ENCODE assay signal across 9 mouse cellular contexts in genomic region chr9:65293119-65293518, GRCm38 (mm10). TPM values are rescaled to one million over a fixed set of nuclear protein-coding genes. Genes with fewer than 3 reads are reported as not detected.
A peak's percentile ranks its signal among the peaks of the same experiment; 100 is the strongest.
DNase-seq lines count a peak whose midpoint lies in the region; ATAC-seq lines count a peak whose summit lies in the region.
"Had no signal": no experiment of that assay in that cellular context is flagged by ENCODE, and none has a peak within 500 bp of the region (broad histone marks: within the 10 kb centered on the region; RNA-seq: fewer than 3 reads in every experiment).

No protein-coding gene starts in this region.

- no peak for DNase-seq in heart, embryonic 10.5 days (ENCODE audit: low spot score)
- DNase-seq in heart, adult 8-10 months (ENCODE audit: low spot score) = no peak
- DNase-seq in CD4-positive helper T cell, adult 2 months (ENCODE audit: low read depth, low spot score) = peak; percentile 56
- DNase-seq in limb, embryonic 11.5 days (ENCODE audit: low spot score) = peak; percentile 27
- DNase-seq in splenic B cell, adult 2 months (ENCODE audit: low read depth, low spot score) = peak; percentile 52
- DNase-seq in right cerebral cortex, postnatal 14 days = no peak
- no peak for DNase-seq in cerebellum, postnatal 25 days

- H3K4me2 ChIP-seq in embryonic facial prominence, embryonic 15.5 days (replicated peaks) = peak overlapping the region; percentile 74
- peak overlapping the region; percentile 65 for H3K4me2 ChIP-seq in limb, embryonic 11.5 days (ENCODE audit: low read depth, severe bottlenecking)

- no peaks in the 10 kb centered on the region for H3K9me3 ChIP-seq in heart, embryonic 10.5 days
- no peaks in the 10 kb centered on the region for H3K9me3 ChIP-seq in embryonic facial prominence, embryonic 15.5 days (replicated peaks)
- H3K9me3 ChIP-seq in limb, embryonic 11.5 days (ENCODE audit: control insufficient read depth, low read length) = no peaks in the 10 kb centered on the region

- H3K4me3 ChIP-seq in heart, embryonic 10.5 days = peak overlapping the region; percentile 77
- H3K4me3 ChIP-seq in embryonic facial prominence, embryonic 15.5 days (replicated peaks) = peak overlapping the region; percentile 98
- H3K4me3 ChIP-seq in limb, embryonic 11.5 days (ENCODE audit: low read depth, low read length) = peak overlapping the region; percentile 96

- H3K27me3 ChIP-seq in heart, embryonic 10.5 days (ENCODE audit: insufficient read depth, poor library complexity, severe bottlenecking) = no peaks in the 10 kb centered on the region
- no peaks in the 10 kb centered on the region for H3K27me3 ChIP-seq in embryonic facial prominence, embryonic 15.5 days
- no peaks in the 10 kb centered on the region for H3K27me3 ChIP-seq in limb, embryonic 11.5 days (ENCODE audit: control insufficient read depth, insufficient read depth, low read length)
- no peaks in the 10 kb centered on the region for H3K27me3 ChIP-seq in splenic B cell, adult 2 months (ENCODE audit: control insufficient read depth, insufficient read depth, low read length, poor library complexity, severe bottlenecking)
- H3K27me3 ChIP-seq: Patski had no signal

- H3K9ac ChIP-seq in embryonic facial prominence, embryonic 15.5 days = peak overlapping the region; percentile 60
- peak overlapping the region; percentile 83 for H3K9ac ChIP-seq in limb, embryonic 11.5 days (ENCODE audit: low read length)

- WGBS in heart, embryonic 10.5 days = 35% methylated on average over 5 of the region's 5 CpGs
- WGBS in embryonic facial prominence, embryonic 15.5 days = 17% methylated on average over 5 of the region's 5 CpGs
- 35% methylated on average over 5 of the region's 5 CpGs for WGBS in limb, embryonic 11.5 days

- peaks cover 10% of the 10 kb centered on the region for H3K4me1 ChIP-seq in heart, embryonic 10.5 days
- H3K4me1 ChIP-seq in embryonic facial prominence, embryonic 15.5 days = peaks cover 16% of the 10 kb centered on the region
- H3K4me1 ChIP-seq in limb, embryonic 11.5 days (ENCODE audit: control insufficient read depth, insufficient read depth, low read length) = peaks cover 5% of the 10 kb centered on the region; the same call in 1 of the 2 replicates

- ATAC-seq in embryonic facial prominence, embryonic 15.5 days (ENCODE audit: insufficient number of reproducible peaks, low FRiP score, low TSS enrichment, low read depth) = no peak
- ATAC-seq in limb, embryonic 11.5 days (ENCODE audit: insufficient number of reproducible peaks, low FRiP score, low TSS enrichment, low read depth) = no peak

- H3K36me3 ChIP-seq in heart, embryonic 10.5 days = peaks cover 10% of the 10 kb centered on the region; the same call in 1 of the 2 replicates
- peaks cover 11% of the 10 kb centered on the region; the same call in 1 of the 2 replicates for H3K36me3 ChIP-seq in embryonic facial prominence, embryonic 15.5 days
- no peaks in the 10 kb centered on the region; the same call in 1 of the 2 replicates for H3K36me3 ChIP-seq in limb, embryonic 11.5 days (ENCODE audit: control insufficient read depth, insufficient read depth, low read length)
- H3K36me3 ChIP-seq in splenic B cell, adult 2 months (ENCODE audit: control insufficient read depth, insufficient read depth, low read length, poor library complexity, severe bottlenecking) = peaks cover 4% of the 10 kb centered on the region

- peak overlapping the region; percentile 91 for H3K27ac ChIP-seq in heart, embryonic 10.5 days
- peak overlapping the region; percentile 95 for H3K27ac ChIP-seq in embryonic facial prominence, embryonic 15.5 days (replicated peaks)
- H3K27ac ChIP-seq in limb, embryonic 11.5 days (replicated peaks; ENCODE audit: low read depth, low read length) = no peak overlapping the region

RNA-seq across cellular contexts. Expression of gene Clpx, which starts 0.9 kb away (rescaled TPM):
- polyA plus RNA-seq in heart, embryonic 10.5 days (2016; fragmentation: Nextera tagmentation; extraction: Ambion mirVana) = 43.0 and 43.5 TPM in 2 replicates
- total RNA-seq in heart, adult 8-10 months (2022) = 100 to 1,000 TPM in 2 of 4 experiments, 10 to 100 TPM in 2; 82.7 to 113 (median 100) TPM
- 55.7 and 57.6 TPM in 2 replicates for polyA plus RNA-seq in embryonic facial prominence, embryonic 15.5 days (2015; fragmentation: Nextera tagmentation; extraction: Ambion mirVana)
- 54.1 and 59.1 TPM in 2 replicates for polyA plus RNA-seq in limb, embryonic 11.5 days (2014; fragmentation: Nextera tagmentation; extraction: Ambion mirVana)

RNA-seq across cellular contexts. Expression of gene Cilp, which starts 28.1 kb away (rescaled TPM):
- not detected in 2 replicates for polyA plus RNA-seq in heart, embryonic 10.5 days (2016; fragmentation: Nextera tagmentation; extraction: Ambion mirVana)
- total RNA-seq in heart, adult 8-10 months (2022) = 1 to 10 TPM; 1.5 to 2.8 (median 2.4) TPM
- 2.6 and 3.5 TPM in 2 replicates for polyA plus RNA-seq in embryonic facial prominence, embryonic 15.5 days (2015; fragmentation: Nextera tagmentation; extraction: Ambion mirVana)
- 0.11 TPM in 2 replicates for polyA plus RNA-seq in limb, embryonic 11.5 days (2014; fragmentation: Nextera tagmentation; extraction: Ambion mirVana)
- polyA plus RNA-seq: Patski had no signal

RNA-seq across cellular contexts. Expression of gene Pdcd7, which starts 52.8 kb away (rescaled TPM):
- 5.6 and 7.8 TPM in 2 replicates for polyA plus RNA-seq in heart, embryonic 10.5 days (2016; fragmentation: Nextera tagmentation; extraction: Ambion mirVana)
- total RNA-seq in heart, adult 8-10 months (2022) = 10 to 100 TPM; 13.3 to 16.8 (median 16.0) TPM
- 10.9 and 11.4 TPM in 2 replicates for polyA plus RNA-seq in embryonic facial prominence, embryonic 15.5 days (2015; fragmentation: Nextera tagmentation; extraction: Ambion mirVana)
- 16.8 and 17.7 TPM in 2 replicates for polyA plus RNA-seq in limb, embryonic 11.5 days (2014; fragmentation: Nextera tagmentation; extraction: Ambion mirVana)

Comparison
In these comparisons a context has a peak if more than half of its experiments do, and no peak if none do; other contexts are left out.
1. DNase-seq: peak in CD4-positive helper T cell, adult 2 months (single experiment), limb, embryonic 11.5 days (single experiment) and splenic B cell, adult 2 months (single experiment); none in heart, embryonic 10.5 days (single experiment), heart, adult 8-10 months (single experiment), right cerebral cortex, postnatal 14 days (single experiment) and cerebellum, postnatal 25 days (0 of 2).
2. Peak in every context shown above with its lines, with median percentiles within 50 percentile points of each other: H3K4me3 ChIP-seq.